Mouse (Mus musculus): ENCODE measurements at regions not wholly inside any gene's neighbourhood (a gene's known extent, or its start where the extent isn't known, plus 50 kb on each side); places are given as distances from the start of the nearest gene placed in this dataset.

DNA sequence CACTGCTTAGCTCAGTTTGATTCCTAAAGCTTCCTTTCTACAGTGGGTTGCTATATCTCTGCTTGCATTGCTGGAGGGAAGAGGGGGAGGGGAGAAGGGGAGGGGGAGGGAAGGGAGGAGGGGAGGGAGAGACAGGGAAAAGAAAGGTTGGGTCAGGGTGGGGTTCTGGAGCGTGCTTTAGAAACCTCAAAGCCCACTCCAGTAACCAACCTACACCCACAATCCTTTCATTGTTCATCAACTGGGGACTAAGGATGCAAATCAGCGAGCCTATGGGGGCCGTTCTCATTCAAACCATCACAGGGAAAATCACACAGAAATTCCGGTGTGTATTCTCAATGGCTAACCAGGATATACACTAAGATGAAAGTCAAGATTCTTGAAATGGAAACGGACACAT lies 510.7 kb downstream of the Dok5 start:
- H3K9me3 ChIP-seq (replicated peaks; ENCODE audit: insufficient read depth, low read length), result no peaks in the 10 kb centered on the region
- TF ChIP-seq POLR2AphosphoS5 (IDR thresholded peaks at IDR 0.05; ENCODE audit: borderline replicate concordance, low read depth, low read length) (no peak), BHLHE40 (IDR thresholded peaks at IDR 0.05; ENCODE audit: borderline replicate concordance, low read depth, low read length) (no peak), GATA1 (IDR thresholded peaks at IDR 0.05; ENCODE audit: low read depth, low read length) (no peak), KAT2A (conservative IDR thresholded peaks at IDR 0.05; ENCODE audit: low read depth, low read length) (no peak), CTCF (IDR thresholded peaks at IDR 0.05 in 2 of 3, conservative IDR thresholded peaks at IDR 0.05 in 1 of 3; ENCODE audit: control insufficient read depth in 1 of 3, insufficient read depth in 1 of 3, low read depth in 2 of 3, low read length in 3 of 3, poor library complexity in 1 of 3, severe bottlenecking in 1 of 3) (no peak), ELF1 (IDR thresholded peaks at IDR 0.05; ENCODE audit: low read depth, low read length) (no peak), NRF1 (IDR thresholded peaks at IDR 0.05; ENCODE audit: insufficient read depth, low read depth, low read length, poor library complexity, severe bottlenecking) (no peak), CHD2 (IDR thresholded peaks at IDR 0.05; ENCODE audit: low read length) (no peak), ZNF384 (IDR thresholded peaks at IDR 0.05; ENCODE audit: low read depth, low read length) (no peak), NELFE (IDR thresholded peaks at IDR 0.05; ENCODE audit: low read depth, low read length) (no peak), GABPA (IDR thresholded peaks at IDR 0.05; ENCODE audit: low read depth, low read length) (no peak), MEF2A (IDR thresholded peaks at IDR 0.05; ENCODE audit: extremely low read depth, insufficient replicate concordance, low read depth, low read length, poor library complexity, severe bottlenecking) (no peak), USF1 (IDR thresholded peaks at IDR 0.05; ENCODE audit: low read depth, low read length) (no peak), MAX (IDR thresholded peaks at IDR 0.05; ENCODE audit: low read length) (no peak), HCFC1 (IDR thresholded peaks at IDR 0.05; ENCODE audit: low read depth, low read length) (no peak), MAZ (IDR thresholded peaks at IDR 0.05; ENCODE audit: low read depth, low read length) (no peak), CHD1 (IDR thresholded peaks at IDR 0.05; ENCODE audit: low read depth, low read length) (no peak), RAD21 (IDR thresholded peaks at IDR 0.05; ENCODE audit: low read depth, low read length) (no peak), ZKSCAN1 (IDR thresholded peaks at IDR 0.05; ENCODE audit: low read depth, low read length) (no peak), JUND (IDR thresholded peaks at IDR 0.05; ENCODE audit: low read depth, low read length) (no peak)
- DNase-seq (ENCODE audit: low read depth, low spot score), result no peak

DNA sequence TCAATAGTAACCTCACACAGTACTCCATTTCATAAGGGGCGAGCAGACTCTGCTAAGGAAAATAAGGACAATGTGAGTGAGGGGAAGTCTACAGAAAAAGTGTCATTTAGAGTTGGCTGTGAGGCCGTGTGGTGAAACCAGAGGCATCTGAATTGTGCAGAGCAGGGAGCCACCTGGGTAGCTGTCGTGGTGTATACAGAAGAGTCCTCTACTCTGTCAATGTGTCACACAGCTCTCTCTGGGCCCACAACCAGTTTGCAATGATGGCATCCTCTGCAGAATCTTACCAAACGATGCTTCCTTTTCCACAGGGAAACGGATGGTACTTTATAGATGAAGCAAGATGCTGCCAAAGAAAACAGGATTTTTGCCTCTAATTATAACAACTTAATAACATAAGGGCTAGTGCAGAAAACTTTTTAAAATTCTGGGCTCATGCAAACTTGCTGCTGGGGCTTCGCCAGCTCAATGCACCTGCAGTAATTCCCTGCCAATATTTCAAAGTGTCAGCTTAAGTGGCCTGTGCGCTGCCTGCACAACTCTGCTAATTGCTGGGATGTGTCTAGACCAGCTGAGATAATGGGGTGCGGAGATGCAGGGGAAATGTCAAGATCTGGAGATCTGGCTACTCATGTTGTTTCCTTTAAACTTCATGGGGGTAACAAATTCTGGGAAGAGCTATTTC lies 505.8 kb downstream of the Dok5 start:
- no peak overlapping the region for H3K27ac ChIP-seq (ENCODE audit: control insufficient read depth, low read depth, low read length)
- H3K9me3 ChIP-seq (replicated peaks; ENCODE audit: insufficient read depth, low read length), result no peaks in the 10 kb centered on the region
- H3K9ac ChIP-seq (ENCODE audit: control insufficient read depth, low read depth, low read length, poor library complexity, severe bottlenecking), result no peak overlapping the region
- no peaks in the 10 kb centered on the region for H3K4me1 ChIP-seq (ENCODE audit: control insufficient read depth in 1 of 2, insufficient read depth in 2 of 2, low read length in 2 of 2)
- H3K36me3 ChIP-seq (ENCODE audit: control insufficient read depth in 1 of 2, insufficient read depth in 2 of 2, low read length in 2 of 2), result no peaks in the 10 kb centered on the region
- no peaks in the 10 kb centered on the region for H3K27me3 ChIP-seq (ENCODE audit: control insufficient read depth in 1 of 2, insufficient read depth in 2 of 2, low read length in 2 of 2)
- H3K4me3 ChIP-seq (ENCODE audit: control insufficient read depth in 1 of 2, insufficient read depth in 1 of 2, low read depth in 2 of 2, low read length in 2 of 2), result no peak overlapping the region
- no peak for TF ChIP-seq TAL1 (IDR thresholded peaks at IDR 0.05; ENCODE audit: low read length)
- no peak for TF ChIP-seq MYB (IDR thresholded peaks at IDR 0.05; ENCODE audit: low read depth, low read length)
- TF ChIP-seq USF1 (IDR thresholded peaks at IDR 0.05; ENCODE audit: low read depth, low read length), result no peak
- TF ChIP-seq MEF2A (IDR thresholded peaks at IDR 0.05; ENCODE audit: extremely low read depth, insufficient replicate concordance, low read depth, low read length, poor library complexity, severe bottlenecking), result no peak
- TF ChIP-seq SMC3 (IDR thresholded peaks at IDR 0.05; ENCODE audit: low read depth, low read length), result no peak
- no peak for TF ChIP-seq KAT2A (conservative IDR thresholded peaks at IDR 0.05; ENCODE audit: low read depth, low read length)
- TF ChIP-seq ZKSCAN1 (IDR thresholded peaks at IDR 0.05; ENCODE audit: low read depth, low read length), result no peak
- no peak for TF ChIP-seq MAX (IDR thresholded peaks at IDR 0.05; ENCODE audit: low read length)
- no peak for TF ChIP-seq GABPA (IDR thresholded peaks at IDR 0.05; ENCODE audit: low read depth, low read length)
- no peak for TF ChIP-seq CTCF (IDR thresholded peaks at IDR 0.05 in 2 of 3, conservative IDR thresholded peaks at IDR 0.05 in 1 of 3; ENCODE audit: control insufficient read depth in 1 of 3, insufficient read depth in 1 of 3, low read depth in 2 of 3, low read length in 3 of 3, poor library complexity in 1 of 3, severe bottlenecking in 1 of 3)
- no peak for TF ChIP-seq RCOR1 (IDR thresholded peaks at IDR 0.05; ENCODE audit: low read depth, low read length)
- TF ChIP-seq MYC (IDR thresholded peaks at IDR 0.05; ENCODE audit: low read depth, low read length), result no peak
- TF ChIP-seq ETS1 (IDR thresholded peaks at IDR 0.05; ENCODE audit: low read depth, low read length), result no peak
- no peak for TF ChIP-seq EP300 (IDR thresholded peaks at IDR 0.05; ENCODE audit: low read depth in 1 of 2, low read length in 2 of 2)
- no peak for TF ChIP-seq ELF1 (IDR thresholded peaks at IDR 0.05; ENCODE audit: low read depth, low read length)
- TF ChIP-seq POLR2A (IDR thresholded peaks at IDR 0.05; ENCODE audit: control insufficient read depth in 1 of 2, insufficient read depth in 1 of 2, low read depth in 1 of 2, low read length in 2 of 2, poor library complexity in 1 of 2), result no peak
- TF ChIP-seq ZC3H11A (IDR thresholded peaks at IDR 0.05; ENCODE audit: low read depth, low read length), result no peak
- DNase-seq (ENCODE audit: low read depth, low spot score), result no peak
- H3K79me2 ChIP-seq (ENCODE audit: control insufficient read depth, insufficient read depth, low read length, poor library complexity), result no peaks in the 10 kb centered on the region

More for the DNA sequence above, 510.7 kb downstream of the Dok5 start:
- Histone ChIP-seq H3K4me1 (ENCODE audit: control insufficient read depth in 1 of 2, insufficient read depth in 2 of 2, low read length in 2 of 2) (no peaks in the 10 kb centered on the region), H3K36me3 (ENCODE audit: control insufficient read depth in 1 of 2, insufficient read depth in 2 of 2, low read length in 2 of 2) (no peaks in the 10 kb centered on the region), H3K4me3 (ENCODE audit: control insufficient read depth in 1 of 2, insufficient read depth in 1 of 2, low read depth in 2 of 2, low read length in 2 of 2) (no peak overlapping the region), H3K27me3 (ENCODE audit: control insufficient read depth in 1 of 2, insufficient read depth in 2 of 2, low read length in 2 of 2) (no peaks in the 10 kb centered on the region), H3K79me2 (ENCODE audit: control insufficient read depth, insufficient read depth, low read length, poor library complexity) (no peaks in the 10 kb centered on the region), H3K9ac (ENCODE audit: control insufficient read depth, low read depth, low read length, poor library complexity, severe bottlenecking) (no peak overlapping the region), H3K27ac (ENCODE audit: control insufficient read depth, low read depth, low read length) (no peak overlapping the region)

Data from MEL (cell line).